Mouse (Mus musculus) intestine, postnatal 0 days (tissue): ENCODE measurements around the gene Plekhb2. TPM values are rescaled to one million over a fixed set of nuclear protein-coding genes. Genes with fewer than 3 reads are reported as not detected.
A peak's percentile ranks its signal among the peaks of the same experiment; 100 is the strongest.

Source experiments
- ATAC-seq: fragments of 200-750 bp; cut with Nextera tagmentation; 2 replicates; pipeline ENCODE4 v1.8.0; 2017; ENCODE audit warnings: mild to moderate bottlenecking, moderate TSS enrichment, moderate library complexity
- H3K27ac ChIP-seq: fragments of 300-500 bp; sonication (generic); 2 replicates; pipeline ENCODE4 v1.5.1; 2014; ENCODE audit warnings: mild to moderate bottlenecking, low read depth, low read length, moderate library complexity
- H3K27me3 ChIP-seq: fragments of 300-500 bp; sonication (generic); replicated peaks from 2 replicates; pipeline ENCODE4 v1.6.1; 2014; ENCODE audit warnings: low read length, mixed read lengths; ENCODE audit not compliant: control insufficient read depth, insufficient read depth
- H3K36me3 ChIP-seq: fragments of 300-500 bp; sonication (generic); 2 replicates; pipeline ENCODE4 v1.6.1; 2014; ENCODE audit warnings: mild to moderate bottlenecking, moderate library complexity; ENCODE audit not compliant: control insufficient read depth, insufficient read depth
- H3K4me1 ChIP-seq: fragments of 300-500 bp; sonication (generic); replicated peaks from 2 replicates; pipeline ENCODE4 v1.6.1; 2014; ENCODE audit warnings: antibody characterized with exemption, low read length, mixed read lengths; ENCODE audit not compliant: control insufficient read depth, insufficient read depth
- H3K4me2 ChIP-seq: fragments of 300-500 bp; sonication (generic); replicated peaks from 2 replicates; pipeline ENCODE4 v1.6.1; 2014; ENCODE audit warnings: low read depth, mild to moderate bottlenecking, moderate library complexity
- H3K4me3 ChIP-seq: fragments of 300-500 bp; sonication (generic); 2 replicates; pipeline ENCODE4 v1.5.1; 2014; ENCODE audit warnings: low read depth, low read length
- H3K9ac ChIP-seq: fragments of 300-500 bp; sonication (generic); 2 replicates; pipeline ENCODE4 v1.6.1; 2014; ENCODE audit warnings: mild to moderate bottlenecking, low read depth, low read length
- H3K9me3 ChIP-seq: fragments of 300-500 bp; sonication (generic); 2 replicates; pipeline ENCODE4 v1.6.1; 2016; ENCODE audit warnings: mixed run types; ENCODE audit not compliant: control insufficient read depth
- CTCF ChIP-seq: sonication (generic); IDR thresholded peaks from 2 replicates; pipeline ENCODE4 v1.5.1; 2016; ENCODE audit warnings: low read depth, mild to moderate bottlenecking, control low read depth, antibody characterized with exemption, moderate library complexity
- WGBS: fragments of 180-500 bp; shearing (Covaris S2); extraction: QIAGEN DNeasy Blood & Tissue Kit; methylation state at CpG from one replicate; pipeline ENCODE4 v1.1.7; 2014; 5-methylcytosine and 5-hydroxymethylcytosine counted together
- polyA plus RNA-seq: library from polyadenylated mRNA; unstranded; fragments of >200 nt; fragmentation: Nextera tagmentation; extraction: Ambion mirVana; gene quantifications from 2 replicates; pipeline ENCODE4 v1.2.1, GENCODE M21; 2015

The Plekhb2 gene
- 191 and 206 TPM in 2 replicates for polyA plus RNA-seq

DNA sequence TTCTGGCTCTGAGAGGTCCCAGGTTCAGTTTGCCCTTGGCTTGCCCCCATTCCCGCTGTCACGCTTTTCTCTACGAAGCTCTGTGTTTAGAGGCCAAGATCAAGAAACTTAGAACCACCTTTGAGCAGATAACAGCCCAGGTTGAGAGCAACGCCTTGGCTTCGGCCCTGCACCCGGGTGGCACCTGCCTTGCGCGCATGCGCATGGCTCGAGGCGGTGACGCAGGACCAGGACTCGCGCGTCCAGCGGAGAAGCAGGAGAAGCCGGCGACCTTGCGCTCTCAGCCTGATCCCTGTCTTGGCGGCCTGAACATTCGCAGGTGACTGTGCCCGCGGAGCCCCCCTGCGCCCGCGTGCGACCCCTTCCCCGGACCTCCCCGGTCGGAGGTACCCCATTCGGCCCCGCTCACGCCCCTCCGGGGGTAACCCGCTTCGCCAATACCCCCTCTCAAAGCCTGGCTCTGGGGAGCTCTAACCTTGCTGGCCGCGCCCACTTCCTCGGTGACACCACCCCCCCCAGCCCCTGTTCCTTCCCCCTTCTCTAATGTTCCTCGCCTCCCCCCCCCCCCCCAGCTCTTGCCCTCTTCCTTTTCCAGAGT, at the start of gene Plekhb2:
Gene Plekhb2 (plus strand): TSS at position 232 of the 598 bp plus-strand sequence.
- Histone ChIP-seq H3K9ac (peak within 1 kb of the TSS; percentile 81), H3K27me3 (no peaks in the 10 kb centered on the region), H3K36me3 (no peaks in the 10 kb centered on the region), H3K27ac (peak within 1 kb of the TSS; percentile 97), H3K9me3 (no peaks in the 10 kb centered on the region), H3K4me3 (peak within 1 kb of the TSS; percentile 77), H3K4me2 (peak within 1 kb of the TSS; percentile 94), H3K4me1 (no peaks in the 10 kb centered on the region)
- no peak for TF ChIP-seq CTCF
- WGBS = under 1% methylated on average over 38 of the region's 40 CpGs
- ATAC-seq = peak; percentile 73

DNA sequence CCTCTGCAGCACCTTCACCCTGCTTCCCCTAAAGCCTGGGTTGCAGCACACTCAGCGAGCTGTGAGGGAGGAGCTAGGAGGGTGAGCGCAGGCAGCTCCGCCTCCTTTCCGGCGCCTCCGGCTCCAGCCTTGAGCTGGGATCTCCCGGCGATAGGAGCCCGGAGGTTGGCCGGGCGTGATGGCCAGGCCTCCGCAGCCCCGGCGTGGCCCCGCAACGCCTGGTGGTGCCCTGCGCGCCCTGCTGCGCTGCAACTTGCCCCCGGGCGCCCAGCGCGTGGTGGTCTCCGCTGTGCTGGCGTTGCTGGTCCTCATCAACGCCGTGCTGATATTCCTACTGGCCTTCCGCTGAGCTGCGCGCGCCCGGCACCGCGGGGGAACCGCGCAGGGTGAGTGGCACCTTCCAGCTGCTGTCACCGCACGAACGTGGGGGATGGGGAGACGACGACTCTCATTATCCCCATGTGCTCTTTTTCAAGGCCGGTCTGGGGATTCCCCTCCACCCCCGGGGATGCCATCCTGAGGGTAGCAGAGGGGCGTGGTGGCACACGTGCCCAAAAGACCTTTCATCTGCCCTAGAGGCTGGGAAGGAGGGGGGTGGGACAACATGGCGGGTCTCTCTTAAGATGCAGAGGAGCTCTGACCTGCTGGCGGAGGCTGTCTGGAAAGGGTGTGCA, 48.0 kb upstream of the Plekhb2 start:
- H3K9me3 ChIP-seq = no peaks in the 10 kb centered on the region
- no peak for TF ChIP-seq CTCF
- H3K4me3 ChIP-seq = peak overlapping the region; percentile 58
- no peaks in the 10 kb centered on the region for H3K27me3 ChIP-seq
- peak overlapping the region; percentile 44 for H3K9ac ChIP-seq
- H3K36me3 ChIP-seq = no peaks in the 10 kb centered on the region
- WGBS = under 1% methylated on average over 47 of the region's 47 CpGs
- peak; percentile 75 for ATAC-seq
- H3K4me1 ChIP-seq = no peaks in the 10 kb centered on the region
- no peak overlapping the region for H3K27ac ChIP-seq
- H3K4me2 ChIP-seq = peak overlapping the region; percentile 94

- Histone ChIP-seq H3K27me3 (no peaks in the 10 kb centered on the region), H3K4me2 (peak overlapping the region; percentile 94), H3K36me3 (no peaks in the 10 kb centered on the region), H3K4me1 (no peaks in the 10 kb centered on the region), H3K9ac (no peak overlapping the region), H3K4me3 (peak overlapping the region; percentile 58), H3K27ac (no peak overlapping the region), H3K9me3 (no peaks in the 10 kb centered on the region)
- 32% methylated on average over 7 of the region's 7 CpGs for WGBS
- no peak; the same call in 1 of the 2 replicates for ATAC-seq
- TF ChIP-seq CTCF = no peak
These were observed 47.5 kb upstream of the Plekhb2 start for GRCm38 (mm10) chr1:34802290-34802642.

DNA sequence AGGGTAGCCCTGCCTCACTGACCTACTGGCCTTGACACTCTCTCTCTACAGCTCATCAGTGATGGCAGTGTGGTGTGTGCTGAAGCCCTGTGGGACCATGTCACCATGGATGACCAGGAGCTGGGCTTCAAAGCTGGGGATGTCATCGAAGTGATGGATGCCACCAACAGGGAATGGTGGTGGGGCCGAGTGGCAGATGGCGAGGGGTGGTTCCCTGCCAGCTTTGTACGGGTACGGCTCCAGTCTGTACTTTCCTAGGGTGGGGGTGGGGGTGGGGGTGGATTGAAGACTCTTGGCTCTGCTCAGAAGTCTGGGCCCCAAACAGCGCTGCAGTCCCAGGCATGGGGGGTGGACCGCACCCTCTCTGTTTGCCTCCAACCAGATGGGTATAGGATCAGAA, 44.9 kb upstream of the Plekhb2 start:
- no peaks in the 10 kb centered on the region for H3K9me3 ChIP-seq
- no peak overlapping the region for H3K4me3 ChIP-seq
- no peaks in the 10 kb centered on the region for H3K27me3 ChIP-seq
- TF ChIP-seq CTCF = no peak
- no peaks in the 10 kb centered on the region for H3K4me1 ChIP-seq
- H3K4me2 ChIP-seq = no peak overlapping the region
- 0 out of 2 replicates have a peak, but pooled peaks cover 3% of the 10 kb centered on the region for H3K36me3 ChIP-seq
- no peak overlapping the region for H3K9ac ChIP-seq
- H3K27ac ChIP-seq = no peak overlapping the region
- 92% methylated on average over 7 of the region's 7 CpGs for WGBS
- ATAC-seq = no peak

- Histone ChIP-seq H3K9ac (no peak overlapping the region), H3K27me3 (no peaks in the 10 kb centered on the region), H3K27ac (no peak overlapping the region), H3K36me3 (peaks cover 7% of the 10 kb centered on the region; the same call in 1 of the 2 replicates), H3K9me3 (no peaks in the 10 kb centered on the region), H3K4me3 (no peak overlapping the region), H3K4me2 (no peak overlapping the region), H3K4me1 (no peaks in the 10 kb centered on the region)
- no peak for ATAC-seq
- WGBS = 28% methylated on average over 35 of the region's 35 CpGs
- no peak for TF ChIP-seq CTCF
These were observed 43.8 kb upstream of the Plekhb2 start for GRCm38 (mm10) chr1:34805931-34806520.

DNA sequence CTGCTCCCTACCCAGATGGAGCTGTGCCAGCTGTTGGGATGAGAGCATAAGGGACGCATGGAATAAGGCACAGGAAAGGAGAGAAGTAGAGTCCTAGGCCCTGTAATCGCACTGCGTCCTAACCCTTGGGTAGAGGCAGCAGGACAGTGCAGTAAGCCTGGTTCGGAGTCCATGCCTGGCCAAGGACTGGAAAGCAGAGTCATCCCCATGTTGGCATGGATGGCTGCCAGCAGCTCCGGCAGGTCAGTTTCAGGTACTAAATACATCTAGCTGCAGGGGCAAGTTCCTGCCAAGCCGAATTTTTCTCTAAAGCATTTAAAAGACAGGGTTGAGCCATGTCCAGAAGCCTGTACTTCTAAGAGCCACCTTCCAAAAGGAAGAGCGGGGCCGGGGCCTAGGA, 41.3 kb upstream of the Plekhb2 start:
- Histone ChIP-seq H3K36me3 (peaks cover 26% of the 10 kb centered on the region), H3K27me3 (no peaks in the 10 kb centered on the region), H3K9me3 (no peaks in the 10 kb centered on the region), H3K4me3 (no peak overlapping the region), H3K4me1 (no peaks in the 10 kb centered on the region), H3K4me2 (no peak overlapping the region), H3K27ac (no peak overlapping the region), H3K9ac (no peak overlapping the region)
- WGBS = 90% methylated on average over 8 of the region's 8 CpGs
- TF ChIP-seq CTCF = no peak
- no peak for ATAC-seq
